Mouse (Mus musculus) heart, postnatal 0 days (tissue): Measurements from ENCODE around the gene Kdelr2.

Source experiments
- CTCF ChIP-seq: IDR thresholded peaks from 2 replicates; pipeline ENCODE4 v1.5.1; 2016; ENCODE audit warnings: antibody characterized with exemption, control low read depth, low read depth
- EP300 ChIP-seq: IDR thresholded peaks from 2 replicates; pipeline ENCODE4 v1.6.1; 2016; ENCODE audit warnings: antibody characterized with exemption, low read depth

GRCm38 (mm10) chr5:143405200-143405599, 1.6 kb downstream of the Kdelr2 start:
- no peak for TF ChIP-seq CTCF
- TF ChIP-seq EP300, result no peak
